Mouse (Mus musculus) T-cell, adult 2 months (primary cell): ENCODE results near the gene Trap1a.
"Not testable (repeated sequence)": the region's sequence is repeated elsewhere in the genome, so short reads cannot be mapped to it uniquely, and the experiment has no call there.

Experiments used
- DNase-seq: peaks from one replicate; pipeline ENCODE4 v3.0.0; 2022; ENCODE audit warnings: low spot score

Gene Trap1a

DNA sequence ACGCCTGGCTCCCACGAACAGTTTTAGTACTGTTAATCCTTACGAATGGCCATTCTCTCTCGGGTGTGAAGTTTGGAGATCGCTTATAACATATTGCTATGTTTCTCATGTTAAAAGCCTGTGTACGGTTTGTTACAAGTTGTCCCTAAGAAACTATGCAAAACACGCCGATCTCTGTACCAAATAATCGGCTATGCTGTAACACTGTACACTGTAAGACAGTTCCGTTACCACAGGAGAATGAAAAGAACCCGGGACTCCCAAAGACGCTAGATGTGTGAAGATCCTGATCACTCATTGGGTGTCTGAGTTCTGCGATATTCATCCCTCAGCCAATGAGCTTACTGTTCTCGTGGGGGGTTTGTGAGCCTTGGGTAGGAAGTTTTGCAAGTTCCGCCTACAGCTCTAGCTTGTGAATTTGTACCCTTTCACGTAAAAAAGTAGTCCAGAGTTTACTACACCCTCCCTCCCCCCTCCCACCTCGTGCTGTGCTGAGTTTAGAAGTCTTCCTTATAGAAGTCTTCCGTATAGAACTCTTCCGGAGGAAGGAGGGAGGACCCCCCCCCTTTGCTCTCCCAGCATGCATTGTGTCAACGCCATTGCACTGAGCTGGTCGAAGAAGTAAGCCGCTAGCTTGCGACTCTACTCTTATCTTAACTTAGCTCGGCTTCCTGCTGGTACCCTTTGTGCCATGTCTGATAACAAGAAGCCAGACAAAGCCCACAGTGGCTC, at the start of gene Trap1a:
Gene Trap1a (plus strand): TSS at position 421 of the 732 bp plus-strand sequence.
- no peak for DNase-seq

DNA sequence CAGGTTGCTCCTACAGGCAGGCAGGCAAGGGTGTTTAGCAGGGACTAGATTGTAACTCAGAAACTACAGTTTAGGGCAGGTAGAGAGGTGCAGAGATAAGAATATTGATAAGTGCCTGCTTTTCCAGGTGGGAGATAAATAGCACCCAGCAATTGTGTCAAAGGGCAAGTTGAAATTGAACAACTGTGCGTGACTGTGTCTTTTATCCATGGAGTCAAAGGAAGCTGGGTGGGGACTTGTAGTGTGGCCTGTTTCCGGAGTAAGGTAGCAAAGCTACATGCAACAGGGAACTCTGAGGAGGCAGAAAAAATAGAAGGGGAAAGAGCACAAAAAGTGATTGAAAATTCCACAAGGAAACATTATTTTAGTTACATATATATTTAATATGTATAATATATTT, 40.4 kb upstream of the Trap1a start:
- no peak for DNase-seq

DNA sequence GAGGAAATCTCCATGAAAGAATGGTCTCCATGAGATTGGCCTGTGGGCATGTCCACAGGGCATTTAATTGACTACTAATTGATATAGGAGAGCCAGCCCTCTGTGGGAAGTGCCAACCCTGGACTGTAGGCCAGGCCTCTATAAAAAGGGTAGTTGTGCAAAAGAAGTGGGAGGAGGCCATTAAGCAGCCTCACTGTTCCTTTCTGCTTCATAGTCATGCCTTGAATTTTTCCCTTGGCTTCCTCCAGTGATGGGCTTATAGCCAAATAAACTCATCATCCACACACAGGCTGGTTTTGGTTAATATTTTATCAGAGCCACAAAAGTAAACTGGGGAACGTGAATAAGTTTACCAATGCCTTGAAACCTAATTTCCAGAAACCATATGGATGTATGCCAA, 38.2 kb upstream of the Trap1a start:
- DNase-seq: no peak

DNA sequence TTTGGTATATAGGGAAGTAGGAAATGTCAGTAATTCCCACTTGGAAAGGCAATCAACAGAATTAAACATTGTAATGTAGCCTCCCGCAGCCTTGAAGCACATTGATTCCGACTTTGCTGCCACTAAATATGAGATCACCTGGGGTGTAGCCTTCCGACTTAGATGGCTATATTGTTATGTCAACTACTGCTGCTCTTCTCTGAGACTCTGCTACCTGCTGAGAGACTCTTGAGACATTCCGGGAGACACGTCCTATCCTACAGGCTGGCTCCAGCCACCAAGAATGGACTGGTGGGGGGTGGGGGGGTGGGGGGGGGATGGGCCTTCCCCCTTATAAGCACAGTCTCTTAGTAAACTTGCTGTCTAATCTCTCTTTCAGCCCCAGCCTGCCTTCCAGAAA, 16.1 kb upstream of the Trap1a start:
- DNase-seq: not testable (repeated sequence)

DNA sequence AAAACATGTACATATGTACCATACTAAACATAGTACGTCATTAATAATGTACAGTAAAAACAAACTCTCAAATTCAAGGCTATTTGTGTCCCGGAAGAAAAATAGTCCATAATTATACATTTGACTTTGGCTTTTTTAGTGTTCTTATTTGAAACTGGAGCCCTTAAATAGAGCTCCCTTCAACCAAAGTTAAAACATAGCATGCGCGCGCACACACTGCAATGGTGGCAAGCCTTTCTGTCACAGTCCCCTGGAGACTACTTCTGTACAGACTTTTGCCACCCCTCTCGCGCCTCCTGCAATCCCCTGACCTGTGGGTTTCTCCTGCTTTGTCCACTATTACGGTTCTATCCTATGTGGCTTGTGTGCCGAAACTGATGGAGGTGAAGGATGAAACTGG, 900 bp upstream of the Trap1a start:
- no peak for DNase-seq

DNA sequence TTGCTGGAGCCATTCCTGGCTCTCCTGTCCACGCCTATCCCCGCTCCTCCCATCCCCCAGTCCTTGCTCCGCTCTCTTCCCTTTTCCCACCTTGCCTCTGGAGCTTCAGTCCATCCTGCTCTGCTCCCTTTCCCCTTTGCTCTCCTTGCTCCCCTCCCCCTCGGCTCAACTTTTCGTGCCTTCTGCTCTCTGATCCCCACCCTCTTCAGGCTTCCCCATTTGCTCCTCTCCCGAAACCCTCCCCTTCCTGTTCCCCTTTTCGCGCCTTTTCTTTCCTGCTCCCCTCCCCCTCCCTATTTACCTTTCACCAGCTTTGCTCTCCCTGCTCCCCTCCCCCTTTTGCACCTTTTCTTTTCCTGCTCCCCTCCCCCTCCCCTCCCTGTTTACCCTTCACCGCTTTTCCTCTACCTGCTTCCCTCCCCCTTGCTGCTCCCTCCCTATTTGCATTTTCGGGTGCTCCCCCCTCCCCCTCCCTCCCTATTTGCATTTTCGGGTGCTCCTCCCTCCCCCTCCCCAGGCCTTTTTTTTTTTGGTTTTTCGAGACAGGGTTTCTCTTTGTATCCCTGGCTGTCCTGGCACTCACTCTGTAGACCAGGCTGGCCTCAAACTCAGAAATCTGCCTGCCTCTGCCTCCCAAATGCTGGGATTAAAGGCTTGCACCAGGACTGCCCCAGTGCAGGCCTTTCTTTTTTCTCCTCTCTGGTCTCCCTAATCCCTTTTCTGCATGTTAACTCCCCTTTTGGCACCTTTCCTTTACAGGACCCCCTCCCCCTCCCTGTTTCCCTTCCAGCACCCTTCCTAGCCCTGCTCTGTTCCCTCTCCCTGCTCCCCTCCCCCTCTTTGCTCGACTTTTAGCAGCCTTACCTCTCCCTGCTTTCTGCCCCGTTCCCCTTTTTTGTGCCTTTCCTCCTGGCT, 1.3 kb downstream of the Trap1a start:
- no peak for DNase-seq

DNA sequence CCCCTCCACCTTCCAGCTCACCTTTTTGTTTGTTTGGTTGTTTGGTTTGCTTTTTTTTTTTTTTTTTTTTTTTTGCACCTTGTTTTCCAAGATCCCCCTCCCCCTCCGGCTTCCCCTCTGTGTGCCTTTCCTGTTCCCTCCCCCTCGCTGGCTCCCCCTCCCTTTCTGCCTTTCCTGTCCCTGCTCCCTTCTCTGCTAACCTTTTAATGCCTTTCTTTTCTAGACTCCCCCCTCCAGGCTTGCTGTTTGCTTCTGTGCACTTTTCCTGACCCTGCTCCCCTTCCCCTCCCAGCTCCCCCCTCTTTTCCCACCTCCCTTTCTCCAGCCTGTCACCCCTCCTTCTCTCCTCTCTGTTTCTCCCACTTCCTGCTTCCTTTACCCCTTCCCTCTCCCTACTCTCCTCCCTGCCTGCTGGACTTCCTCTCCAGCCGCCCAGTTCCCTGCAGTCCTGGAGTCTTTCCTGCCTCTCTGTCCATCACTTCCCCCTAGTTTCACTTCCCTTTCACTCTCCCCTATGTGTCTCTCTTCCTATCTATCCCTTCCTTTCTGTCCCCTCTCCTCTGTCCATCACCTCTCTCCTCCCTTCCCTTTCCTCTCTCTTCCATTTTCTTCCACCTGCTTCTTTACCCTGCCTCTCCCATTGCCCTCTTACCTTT, 2.1 kb downstream of the Trap1a start:
- DNase-seq: no peak

DNA sequence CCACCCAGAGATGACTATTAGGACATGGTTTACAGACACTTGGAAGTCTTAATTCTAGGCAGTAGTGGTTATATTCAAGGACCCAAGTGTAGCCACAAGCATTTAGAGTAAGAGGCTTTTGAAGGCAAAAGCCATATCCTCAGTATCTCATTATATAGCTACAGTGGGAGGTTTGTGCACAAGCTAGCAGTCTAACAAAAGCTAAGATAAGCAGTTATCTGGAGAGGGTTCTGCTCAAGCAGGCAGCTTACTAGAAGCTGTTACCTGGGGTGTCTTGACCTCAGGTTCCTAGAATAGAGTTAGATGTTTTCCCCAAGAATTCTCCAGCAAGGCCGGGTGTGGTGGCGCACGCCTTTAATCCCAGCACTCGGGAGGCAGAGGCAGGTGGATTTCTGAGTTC, 6.1 kb downstream of the Trap1a start:
- no peak for DNase-seq

DNA sequence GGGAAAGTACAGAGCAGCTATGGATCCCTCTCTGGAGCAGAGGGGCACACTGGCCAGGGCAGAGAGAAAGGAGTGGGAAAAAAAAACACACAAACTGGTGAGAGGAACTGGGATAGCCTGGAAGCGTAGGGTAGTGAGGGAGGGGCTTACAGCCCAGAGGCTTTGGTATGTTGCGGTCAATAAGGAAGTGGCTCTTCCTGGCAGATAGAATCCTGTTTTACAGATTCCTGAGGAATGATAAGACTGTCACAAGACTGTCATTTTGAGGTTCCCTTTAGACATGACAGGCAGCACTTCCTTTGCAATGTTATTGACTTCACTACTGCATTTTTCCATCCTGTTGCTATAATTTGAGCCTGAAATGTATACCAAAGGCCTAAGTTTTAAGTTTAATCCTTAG, 7.7 kb downstream of the Trap1a start:
- DNase-seq: no peak

DNA sequence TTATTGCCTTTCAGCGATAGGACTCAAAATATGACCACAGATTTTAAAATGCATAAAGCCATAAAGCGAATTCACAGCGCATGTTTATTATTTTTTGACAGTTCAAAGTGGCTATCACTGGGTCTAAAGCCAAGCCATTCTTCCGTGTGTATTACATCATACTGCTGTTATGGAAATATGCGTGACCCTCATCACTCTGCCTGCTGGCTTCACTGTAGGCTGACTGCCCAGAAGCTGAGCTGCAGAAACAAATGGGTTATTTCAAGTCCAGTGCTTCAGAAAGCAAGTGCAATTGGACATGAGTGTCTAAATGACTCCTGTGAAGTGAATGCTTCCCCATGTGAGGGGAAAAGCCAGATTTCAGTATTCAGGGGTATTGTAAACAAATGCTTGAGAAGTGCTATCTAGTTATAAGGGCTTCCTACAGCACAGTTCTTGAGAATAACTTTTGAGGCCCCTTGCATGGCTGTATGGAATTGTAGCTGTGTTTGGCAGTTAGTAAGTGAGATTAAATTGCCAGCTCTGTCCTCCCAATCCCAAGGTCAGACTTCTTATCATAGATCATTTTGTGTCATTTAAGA, 18.8 kb downstream of the Trap1a start:
- DNase-seq: no peak

DNA sequence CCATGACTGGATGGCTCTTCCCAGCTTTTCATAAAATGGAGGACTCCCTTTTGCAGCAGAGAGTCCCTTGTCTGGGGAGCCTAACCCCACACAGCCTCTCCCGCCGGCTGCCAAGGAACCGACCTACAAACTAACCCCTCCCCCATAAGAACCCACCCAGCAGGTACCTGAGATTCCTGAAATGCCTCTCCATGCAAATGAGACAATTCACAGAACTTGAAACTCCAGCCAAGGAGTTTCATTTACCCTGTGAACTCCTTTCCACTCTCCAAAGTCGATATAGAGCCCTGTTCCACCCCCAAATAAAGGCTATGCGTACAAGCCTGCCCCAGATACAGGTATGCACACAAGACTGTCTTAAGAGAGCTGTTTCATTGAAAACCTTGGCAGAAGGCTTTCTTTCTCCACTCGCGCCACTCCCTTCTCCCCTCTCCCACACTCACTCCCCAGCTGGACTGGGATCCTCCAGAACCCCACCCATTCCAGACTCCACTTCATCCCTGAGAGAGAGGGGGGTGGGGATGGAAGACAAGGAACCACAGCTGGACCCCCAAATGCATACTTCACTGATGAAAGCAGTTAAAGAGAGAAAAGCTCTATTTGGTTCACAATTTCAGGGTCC, 24.3 kb downstream of the Trap1a start:
- no peak for DNase-seq

DNA sequence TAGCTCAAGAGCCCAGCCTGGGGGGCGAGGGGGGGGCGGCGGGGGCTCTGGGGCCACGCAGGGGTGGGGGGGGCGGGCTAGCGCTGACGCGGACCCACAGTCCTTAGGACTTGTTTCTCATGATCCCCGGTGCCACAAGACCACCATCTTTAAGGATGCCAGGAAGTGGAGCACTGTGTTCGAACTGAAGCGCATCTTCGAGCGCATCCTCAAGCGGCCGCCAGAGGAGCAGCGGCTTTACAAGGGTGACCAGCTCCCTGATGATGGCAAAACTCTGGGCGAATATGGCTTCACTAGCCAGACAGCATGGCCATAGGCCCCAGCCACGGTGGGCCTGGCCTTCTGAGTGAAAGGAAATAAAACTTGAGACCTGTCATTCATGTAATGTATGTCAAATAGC, 24.9 kb downstream of the Trap1a start:
- DNase-seq: no peak

DNA sequence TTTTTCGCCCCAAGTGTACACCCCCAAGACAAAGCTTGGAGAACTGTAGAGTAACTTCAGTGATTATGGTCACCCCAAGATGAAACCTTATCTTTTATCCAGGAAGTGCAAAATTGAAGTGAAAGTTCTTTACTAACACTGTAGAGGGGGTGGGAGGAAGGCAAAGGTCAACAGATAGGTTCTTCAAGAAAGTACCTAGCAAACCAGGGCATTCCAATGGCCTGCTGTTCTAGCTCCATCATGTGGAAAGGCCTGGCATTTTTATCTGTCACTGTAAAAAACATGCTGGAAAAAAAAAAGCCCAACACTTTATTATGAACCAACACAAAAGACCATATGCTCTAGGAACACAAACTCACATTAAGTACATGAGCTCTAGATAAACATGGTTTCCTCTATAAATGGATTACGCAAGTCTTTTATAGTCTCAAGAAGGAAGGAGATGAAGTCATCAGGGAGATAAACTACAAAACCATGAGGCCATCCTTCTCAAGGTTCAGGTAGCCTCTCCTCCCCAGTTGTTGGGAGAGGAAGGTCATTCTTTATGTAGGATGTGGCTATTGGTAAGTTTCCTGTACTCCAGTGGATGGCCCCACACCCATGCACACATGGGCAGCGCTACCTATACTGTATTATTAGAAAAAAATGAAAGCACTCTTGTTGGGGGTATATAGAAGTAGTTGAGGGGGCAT, 33.5 kb downstream of the Trap1a start:
- no peak for DNase-seq

DNA sequence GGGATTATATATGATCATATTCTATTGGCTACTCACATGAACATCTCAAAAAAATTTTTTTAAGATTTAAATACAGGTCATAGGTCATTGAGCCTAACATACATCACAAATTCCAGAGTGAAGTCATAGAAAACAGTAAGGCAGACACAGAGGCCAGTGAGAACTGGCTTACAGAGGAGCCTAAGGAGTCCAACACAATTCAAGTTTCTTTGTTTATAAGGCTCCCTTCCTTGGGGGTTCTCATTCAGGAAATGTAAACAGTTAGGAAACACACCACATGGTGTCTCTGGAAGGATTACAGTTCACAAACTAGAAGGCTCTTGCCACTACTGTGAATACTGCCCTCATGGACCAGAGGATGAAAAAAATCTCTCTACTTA, 34.0 kb downstream of the Trap1a start:
- DNase-seq: no peak

DNA sequence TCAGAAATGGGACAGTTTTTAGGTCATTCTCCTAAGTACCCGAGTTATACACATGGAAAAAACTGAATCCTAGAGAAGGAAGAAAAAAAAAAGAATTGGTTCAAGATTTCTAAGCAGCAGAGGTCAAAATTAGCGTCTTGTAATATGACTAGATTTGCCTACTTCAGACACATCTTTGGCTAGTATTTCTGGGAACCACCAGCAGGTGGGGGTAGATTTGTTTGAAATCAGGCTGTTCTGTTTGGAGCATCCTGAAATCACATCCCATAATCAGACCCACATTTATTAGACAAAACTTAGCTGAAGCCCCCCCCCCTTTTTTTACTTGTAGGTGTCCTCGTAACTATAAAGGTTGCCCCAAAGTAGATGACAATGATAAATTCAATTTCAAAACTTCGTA, 35.6 kb downstream of the Trap1a start:
- no peak for DNase-seq

DNA sequence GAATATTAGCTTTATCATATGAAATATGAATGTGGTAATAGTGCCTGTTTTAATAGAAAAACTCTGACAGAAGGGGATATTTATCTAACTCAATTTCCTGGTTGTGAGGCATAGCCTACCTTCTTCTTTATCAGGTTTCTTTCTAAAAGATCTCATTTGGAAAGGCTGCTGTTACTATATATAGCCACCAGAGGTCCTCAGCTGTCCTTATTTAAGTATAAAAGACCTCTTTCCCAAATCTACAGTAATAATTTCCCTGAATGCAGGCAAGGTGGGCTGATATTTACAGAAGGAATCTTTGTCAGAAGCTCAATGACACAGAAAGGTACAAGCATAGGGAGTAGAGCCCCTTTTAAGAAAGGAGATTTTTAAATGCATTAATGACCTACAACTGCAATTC, 39.2 kb downstream of the Trap1a start:
- no peak for DNase-seq
